Mouse (Mus musculus): ENCODE results near the gene Gdf9.

- no peak for TF ChIP-seq POLR2A (IDR thresholded peaks at IDR 0.05; ENCODE audit: insufficient read depth, low read depth, low read length)
- no peak for TF ChIP-seq CTCF (IDR thresholded peaks at IDR 0.05; ENCODE audit: insufficient read depth, low read depth, low read length)
Observed at GRCm38 (mm10) chr11:53411738-53412137, 19.1 kb upstream of the Gdf9 start.
